Mouse (Mus musculus) lung, embryonic 15.5 days (tissue): ENCODE data around the gene Itpk1. TPM values are rescaled to one million over a fixed set of nuclear protein-coding genes. Genes with fewer than 3 reads are reported as not detected.

Experiments
- ATAC-seq: fragments of 200-750 bp; cut with Nextera tagmentation; 2 replicates; pipeline ENCODE4 v1.8.0; 2017; ENCODE audit warnings: moderate number of reproducible peaks, borderline replicate concordance; ENCODE audit not compliant: low FRiP score, low TSS enrichment; ENCODE audit errors: extremely low read depth
- H3K27ac ChIP-seq: fragments of 300-500 bp; sonication (generic); 2 replicates; pipeline ENCODE4 v1.5.1; 2015; ENCODE audit warnings: moderate library complexity, mild to moderate bottlenecking, inconsistent platforms
- H3K27me3 ChIP-seq: fragments of 300-500 bp; sonication (generic); 2 replicates; pipeline ENCODE4 v1.6.1; 2015; ENCODE audit warnings: inconsistent platforms
- H3K36me3 ChIP-seq: fragments of 300-500 bp; sonication (generic); 2 replicates; pipeline ENCODE4 v1.6.1; 2015; ENCODE audit warnings: inconsistent platforms
- H3K4me1 ChIP-seq: fragments of 300-500 bp; sonication (generic); 2 replicates; pipeline ENCODE4 v1.6.1; 2015; ENCODE audit warnings: inconsistent platforms
- H3K4me2 ChIP-seq: fragments of 300-500 bp; sonication (generic); 2 replicates; pipeline ENCODE4 v1.6.1; 2015; ENCODE audit warnings: inconsistent platforms, mild to moderate bottlenecking, moderate library complexity
- H3K4me3 ChIP-seq: fragments of 300-500 bp; sonication (generic); 2 replicates; pipeline ENCODE4 v1.5.1; 2015; ENCODE audit warnings: mild to moderate bottlenecking, inconsistent platforms
- H3K9ac ChIP-seq: fragments of 300-500 bp; sonication (generic); 2 replicates; pipeline ENCODE4 v1.6.1; 2015; ENCODE audit warnings: inconsistent platforms
- H3K9me3 ChIP-seq: fragments of 300-500 bp; sonication (generic); 2 replicates; pipeline ENCODE4 v1.6.1; 2016; ENCODE audit warnings: inconsistent platforms
- WGBS: fragments of 180-500 bp; shearing (Covaris S2); methylation state at CpG from one replicate; pipeline ENCODE4 v1.1.7; 2015; 5-methylcytosine and 5-hydroxymethylcytosine counted together
- polyA plus RNA-seq: library from polyadenylated mRNA; unstranded; fragments of >200 nt; fragmentation: Nextera tagmentation; extraction: Ambion mirVana; gene quantifications from 2 replicates; pipeline ENCODE4 v1.2.1, GENCODE M21; 2015

The Itpk1 gene
- polyA plus RNA-seq, 1 experiment from 2014 or later: 9.6 TPM

GRCm38 (mm10) chr12:102616201-102616600, 88.5 kb downstream of the Itpk1 start:
- H3K4me3 ChIP-seq: no peak overlapping the region
- H3K4me1 ChIP-seq: no peaks in the 10 kb centered on the region
- no peak for ATAC-seq
- H3K9ac ChIP-seq: no peak overlapping the region
- no peaks in the 10 kb centered on the region for H3K27me3 ChIP-seq
- no peak overlapping the region for H3K4me2 ChIP-seq
- no peak overlapping the region for H3K27ac ChIP-seq
- WGBS: 53% methylated on average over 4 of the region's 4 CpGs
- H3K36me3 ChIP-seq: no peaks in the 10 kb centered on the region
- no peaks in the 10 kb centered on the region for H3K9me3 ChIP-seq

DNA sequence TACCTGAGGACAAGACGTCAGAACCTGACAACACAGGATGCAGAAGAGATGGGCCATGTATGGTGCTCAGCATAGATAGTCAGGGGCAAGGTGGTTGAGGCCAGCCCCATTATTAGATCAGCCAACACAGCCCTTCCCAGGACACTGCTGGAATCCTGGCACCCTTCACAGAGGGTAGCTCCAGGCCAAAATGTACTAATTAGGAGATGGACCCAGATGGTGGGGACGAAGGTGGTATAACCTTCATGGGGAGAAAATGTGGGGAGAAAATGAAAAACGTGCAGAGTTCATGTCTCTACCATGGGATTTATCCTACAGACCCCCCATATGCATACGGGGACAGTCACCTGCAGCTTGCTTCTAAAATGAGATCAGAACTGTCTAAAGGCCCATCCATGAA, 91.3 kb downstream of the Itpk1 start:
- Histone ChIP-seq H3K9ac (no peak overlapping the region), H3K9me3 (no peaks in the 10 kb centered on the region), H3K36me3 (no peaks in the 10 kb centered on the region), H3K27ac (no peak overlapping the region), H3K4me3 (no peak overlapping the region), H3K27me3 (no peaks in the 10 kb centered on the region), H3K4me2 (no peak overlapping the region), H3K4me1 (no peaks in the 10 kb centered on the region)
- ATAC-seq: no peak
- 86% methylated on average over 4 of the region's 4 CpGs for WGBS

GRCm38 (mm10) chr12:102612431-102612830, 92.3 kb downstream of the Itpk1 start:
- 100% methylated on average over 1 of the region's 1 CpGs for WGBS
- no peaks in the 10 kb centered on the region for H3K36me3 ChIP-seq
- no peak overlapping the region for H3K27ac ChIP-seq
- H3K27me3 ChIP-seq: no peaks in the 10 kb centered on the region
- no peak overlapping the region for H3K4me2 ChIP-seq
- H3K9ac ChIP-seq: no peak overlapping the region
- no peaks in the 10 kb centered on the region for H3K9me3 ChIP-seq
- no peaks in the 10 kb centered on the region for H3K4me1 ChIP-seq
- ATAC-seq: no peak
- H3K4me3 ChIP-seq: no peak overlapping the region

- Histone ChIP-seq H3K9ac (no peak overlapping the region), H3K4me2 (no peak overlapping the region), H3K36me3 (no peaks in the 10 kb centered on the region), H3K4me3 (no peak overlapping the region), H3K27ac (no peak overlapping the region), H3K4me1 (no peaks in the 10 kb centered on the region), H3K27me3 (no peaks in the 10 kb centered on the region), H3K9me3 (no peaks in the 10 kb centered on the region)
- no peak for ATAC-seq
- 88% methylated on average over 8 of the region's 8 CpGs for WGBS
Observed at GRCm38 (mm10) chr12:102610927-102611326, 93.8 kb downstream of the Itpk1 start.

DNA sequence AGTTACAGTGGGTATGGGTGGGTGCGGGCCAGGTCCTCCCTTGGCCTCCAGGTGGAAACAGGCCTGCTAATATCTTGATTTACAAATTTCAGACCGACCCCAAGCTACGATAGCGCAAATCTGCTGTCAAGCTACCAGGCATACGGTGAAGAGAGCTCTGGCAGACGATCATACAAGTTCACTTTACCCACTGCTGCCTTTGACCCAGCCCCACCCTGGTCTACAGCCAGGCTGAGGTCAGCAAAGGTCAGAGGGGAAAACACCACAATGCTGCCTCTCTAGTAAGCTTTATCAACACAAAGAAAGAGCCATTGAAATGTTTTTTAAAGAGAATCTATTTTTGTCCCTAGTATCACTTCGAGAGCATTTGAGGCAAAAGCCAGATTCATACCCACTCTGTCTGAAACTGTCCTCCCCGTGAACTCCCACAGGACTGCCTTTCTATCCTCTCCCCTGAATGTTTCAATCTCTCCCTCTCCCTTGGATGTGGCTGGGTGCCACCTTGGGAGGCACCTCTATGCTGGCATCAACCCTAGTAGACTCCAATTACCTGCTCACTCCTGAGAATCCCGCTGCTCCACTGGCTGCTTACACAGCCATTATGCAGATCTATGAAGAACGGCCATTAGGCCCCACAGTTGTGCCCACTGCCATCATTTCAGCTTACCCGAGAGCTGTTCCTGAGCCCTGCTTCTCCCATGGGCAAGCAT, 96.8 kb downstream of the Itpk1 start:
- Histone ChIP-seq H3K4me3 (no peak overlapping the region), H3K9me3 (no peaks in the 10 kb centered on the region), H3K27ac (no peak overlapping the region), H3K4me2 (no peak overlapping the region), H3K27me3 (no peaks in the 10 kb centered on the region), H3K36me3 (no peaks in the 10 kb centered on the region), H3K4me1 (no peaks in the 10 kb centered on the region), H3K9ac (no peak overlapping the region)
- no peak for ATAC-seq
- WGBS: 81% methylated on average over 11 of the region's 11 CpGs

DNA sequence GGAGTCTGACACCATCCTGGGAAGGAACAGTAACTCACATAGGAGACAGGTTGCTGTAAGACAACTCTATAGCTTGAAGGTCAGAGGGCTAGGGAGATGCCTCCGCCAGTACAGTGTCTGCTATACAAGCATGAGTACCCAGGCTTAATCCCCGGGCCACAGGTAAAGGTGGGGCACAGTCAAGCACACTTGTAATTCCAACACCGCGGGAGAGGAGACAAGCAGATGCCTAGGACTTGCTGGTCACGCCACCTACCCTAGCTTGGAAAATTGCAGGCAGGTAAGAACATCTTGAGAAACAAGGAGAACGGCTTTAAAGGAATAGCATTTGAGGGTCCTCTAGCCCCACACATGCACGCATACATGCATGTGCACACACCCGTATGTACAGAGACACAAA, 97.7 kb downstream of the Itpk1 start:
- Histone ChIP-seq H3K4me1 (no peaks in the 10 kb centered on the region), H3K9me3 (no peaks in the 10 kb centered on the region), H3K4me3 (no peak overlapping the region), H3K27me3 (no peaks in the 10 kb centered on the region), H3K36me3 (no peaks in the 10 kb centered on the region), H3K27ac (no peak overlapping the region), H3K9ac (no peak overlapping the region), H3K4me2 (no peak overlapping the region)
- no peak for ATAC-seq
- WGBS: 74% methylated on average over 8 of the region's 8 CpGs

DNA sequence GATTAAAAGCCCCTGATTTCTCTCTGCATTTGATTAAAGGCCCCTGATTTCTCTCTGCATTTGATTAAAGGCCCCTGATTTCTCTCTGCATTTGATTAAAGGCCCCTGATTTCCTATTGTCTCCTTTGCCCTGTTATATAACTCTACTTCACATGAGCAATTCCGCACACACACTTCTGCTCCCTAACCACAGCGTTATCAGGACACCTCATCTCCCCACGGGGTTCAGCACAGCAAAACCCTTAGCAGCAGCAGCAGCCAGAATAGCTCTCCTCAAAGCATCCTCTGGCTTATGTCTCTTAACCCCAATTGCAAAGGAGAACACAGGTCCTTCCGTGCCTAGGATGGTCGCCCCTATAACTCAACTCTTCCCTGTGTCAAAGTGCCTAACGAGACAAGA, 99.1 kb downstream of the Itpk1 start:
- Histone ChIP-seq H3K4me2 (no peak overlapping the region), H3K9me3 (no peaks in the 10 kb centered on the region), H3K4me3 (no peak overlapping the region), H3K4me1 (no peaks in the 10 kb centered on the region), H3K9ac (no peak overlapping the region), H3K36me3 (no peaks in the 10 kb centered on the region), H3K27ac (no peak overlapping the region), H3K27me3 (no peaks in the 10 kb centered on the region)
- WGBS: 88% methylated on average over 6 of the region's 6 CpGs
- ATAC-seq: no peak

- H3K9me3 ChIP-seq: no peaks in the 10 kb centered on the region
- no peak for ATAC-seq
- no peak overlapping the region for H3K4me3 ChIP-seq
- 70% methylated on average over 9 of the region's 9 CpGs for WGBS
- no peak overlapping the region for H3K27ac ChIP-seq
- no peaks in the 10 kb centered on the region for H3K27me3 ChIP-seq
- H3K4me1 ChIP-seq: 0 out of 2 replicates have a peak, but pooled peaks cover 9% of the 10 kb centered on the region
- H3K36me3 ChIP-seq: no peaks in the 10 kb centered on the region
- no peak overlapping the region for H3K9ac ChIP-seq
- no peak overlapping the region for H3K4me2 ChIP-seq
Observed at GRCm38 (mm10) chr12:102602255-102603041, 102.3 kb downstream of the Itpk1 start.

- no peak for ATAC-seq
- no peak overlapping the region for H3K4me2 ChIP-seq
Observed at GRCm38 (mm10) chr12:102601847-102602246, 102.9 kb downstream of the Itpk1 start.

GRCm38 (mm10) chr12:102600345-102600744, 104.4 kb downstream of the Itpk1 start:
- 72% methylated on average over 6 of the region's 6 CpGs for WGBS
- H3K4me2 ChIP-seq: no peak overlapping the region

More at GRCm38 (mm10) chr12:102601847-102602246, 102.9 kb downstream of the Itpk1 start:
- Histone ChIP-seq H3K27ac (no peak overlapping the region), H3K9me3 (no peaks in the 10 kb centered on the region), H3K36me3 (no peaks in the 10 kb centered on the region), H3K27me3 (no peaks in the 10 kb centered on the region), H3K4me3 (no peak overlapping the region), H3K9ac (no peak overlapping the region), H3K4me1 (0 out of 2 replicates have a peak, but pooled peaks cover 10% of the 10 kb centered on the region)
- WGBS: 46% methylated on average over 8 of the region's 8 CpGs

DNA sequence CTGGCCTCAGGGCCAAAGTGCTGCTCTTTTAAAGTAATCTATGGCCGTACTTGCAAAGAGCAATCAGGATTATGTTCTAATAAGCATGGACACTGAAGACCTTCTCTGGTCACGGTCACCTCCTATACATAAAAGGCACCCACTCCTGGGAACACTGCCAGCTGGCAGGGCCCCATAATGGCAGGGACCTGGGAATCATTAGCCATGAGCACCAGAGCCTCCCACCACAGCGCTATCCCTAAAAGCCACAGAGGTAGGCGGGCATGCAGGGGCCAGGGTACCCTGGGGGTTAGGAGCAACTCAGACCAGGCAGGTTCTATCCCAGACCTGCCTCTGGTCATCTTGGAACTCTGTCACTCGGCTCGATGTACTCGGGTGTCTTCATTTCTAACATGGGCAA, 104.9 kb downstream of the Itpk1 start:
- Histone ChIP-seq H3K27me3 (no peaks in the 10 kb centered on the region), H3K9ac (no peak overlapping the region), H3K36me3 (no peaks in the 10 kb centered on the region), H3K27ac (no peak overlapping the region), H3K9me3 (no peaks in the 10 kb centered on the region), H3K4me2 (no peak overlapping the region), H3K4me1 (0 out of 2 replicates have a peak, but pooled peaks cover 10% of the 10 kb centered on the region), H3K4me3 (no peak overlapping the region)
- no peak for ATAC-seq
- 72% methylated on average over 7 of the region's 7 CpGs for WGBS

More at GRCm38 (mm10) chr12:102600345-102600744, 104.4 kb downstream of the Itpk1 start:
- Histone ChIP-seq H3K27me3 (no peaks in the 10 kb centered on the region), H3K36me3 (no peaks in the 10 kb centered on the region), H3K4me3 (no peak overlapping the region), H3K27ac (no peak overlapping the region), H3K4me1 (0 out of 2 replicates have a peak, but pooled peaks cover 10% of the 10 kb centered on the region), H3K9me3 (no peaks in the 10 kb centered on the region), H3K9ac (no peak overlapping the region)
- ATAC-seq: no peak

- Histone ChIP-seq H3K9me3 (no peaks in the 10 kb centered on the region), H3K9ac (no peak overlapping the region), H3K4me2 (no peak overlapping the region), H3K4me1 (0 out of 2 replicates have a peak, but pooled peaks cover 10% of the 10 kb centered on the region), H3K27ac (no peak overlapping the region), H3K36me3 (no peaks in the 10 kb centered on the region), H3K4me3 (no peak overlapping the region), H3K27me3 (no peaks in the 10 kb centered on the region)
- ATAC-seq: no peak
- 92% methylated on average over 3 of the region's 3 CpGs for WGBS
Observed at GRCm38 (mm10) chr12:102598535-102598934, 106.2 kb downstream of the Itpk1 start.
